Mouse (Mus musculus) thymus, adult 2 months (tissue): ENCODE results near the gene Palm2. TPM values are rescaled to one million over a fixed set of nuclear protein-coding genes. Genes with fewer than 3 reads are reported as not detected.

Experiments
- DNase-seq: peaks from one replicate; pipeline ENCODE4 v3.0.0; 2021
- H3K27ac ChIP-seq: fragments of 200-500 bp; 2 replicates; pipeline ENCODE4 v1.5.1; 2012; ENCODE audit warnings: low read length, control low read depth; ENCODE audit not compliant: control insufficient read depth, insufficient read depth
- H3K27me3 ChIP-seq: fragments of 200-500 bp; 2 replicates; pipeline ENCODE4 v1.6.1; 2012; ENCODE audit warnings: mild to moderate bottlenecking, low read length, moderate library complexity, mixed read lengths; ENCODE audit not compliant: control insufficient read depth, insufficient read depth
- H3K36me3 ChIP-seq: fragments of 200-500 bp; 2 replicates; pipeline ENCODE4 v1.6.1; 2012; ENCODE audit warnings: mild to moderate bottlenecking, low read length, moderate library complexity; ENCODE audit not compliant: control insufficient read depth, insufficient read depth
- H3K4me1 ChIP-seq: fragments of 200-500 bp; replicated peaks from 2 replicates; pipeline ENCODE4 v1.6.1; 2012; ENCODE audit warnings: low read length; ENCODE audit not compliant: control insufficient read depth, insufficient read depth
- H3K4me3 ChIP-seq: fragments of 200-500 bp; 2 replicates; pipeline ENCODE4 v1.5.1; 2012; ENCODE audit warnings: mild to moderate bottlenecking, low read length, control low read depth, moderate library complexity; ENCODE audit not compliant: control insufficient read depth, insufficient read depth
- CTCF ChIP-seq: fragments of 200-500 bp; IDR thresholded peaks from 2 replicates; pipeline ENCODE4 v1.5.1; 2012; ENCODE audit warnings: mild to moderate bottlenecking, control low read depth, low read length, moderate library complexity, borderline replicate concordance; ENCODE audit not compliant: control insufficient read depth, poor library complexity, insufficient read depth; ENCODE audit errors: extremely low read depth
- POLR2A ChIP-seq: fragments of 200-500 bp; IDR thresholded peaks from 2 replicates; pipeline ENCODE4 v1.6.1; 2012; ENCODE audit warnings: mild to moderate bottlenecking, low read length, control low read depth, moderate library complexity; ENCODE audit not compliant: control insufficient read depth, poor library complexity, insufficient read depth; ENCODE audit errors: extremely low read depth
- WGBS: fragments of 180-500 bp; shearing (Covaris S2); methylation state at CpG from one replicate; pipeline ENCODE4 v1.1.7; 2018; 5-methylcytosine and 5-hydroxymethylcytosine counted together
- polyA plus RNA-seq: library from polyadenylated mRNA; depleted of rRNA; stranded (reverse); fragments of >200 nt; gene quantifications from 2 replicates; pipeline ENCODE4 v1.2.3, GENCODE M21; 2012

The Palm2 gene
- polyA plus RNA-seq, 1 experiment = 0.13 TPM

DNA sequence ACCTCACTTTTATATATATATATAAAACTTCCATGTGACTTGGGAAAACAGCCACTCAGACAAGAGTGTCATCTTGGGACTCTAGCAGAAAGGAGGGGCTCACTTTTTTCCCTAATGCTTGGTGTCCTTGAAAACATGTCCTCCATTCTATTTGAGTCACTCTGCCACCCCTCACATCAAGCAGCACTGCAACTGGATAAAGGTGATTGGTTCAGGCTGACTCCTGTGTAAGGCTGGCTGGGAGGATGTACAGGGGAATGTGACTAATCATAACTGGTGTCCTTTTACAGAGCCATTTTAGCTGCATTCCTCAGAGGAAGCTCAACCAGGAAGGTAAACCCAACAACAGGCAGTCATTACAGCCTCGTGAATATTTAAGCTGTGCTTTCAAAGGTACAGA, 200.9 kb downstream of the Palm2 start:
- 71% methylated on average over 1 of the region's 1 CpGs for WGBS
- no peak for DNase-seq
- H3K4me1 ChIP-seq = peaks cover 17% of the 10 kb centered on the region

GRCm38 (mm10) chr4:57636782-57637482, 202.9 kb downstream of the Palm2 start:
- 89% methylated on average over 9 of the region's 9 CpGs for WGBS
- Histone ChIP-seq H3K4me1 (peaks cover 24% of the 10 kb centered on the region), H3K36me3 (no peaks in the 10 kb centered on the region), H3K4me3 (no peak overlapping the region), H3K27ac (no peak overlapping the region), H3K27me3 (no peaks in the 10 kb centered on the region)
- TF ChIP-seq CTCF (no peak), POLR2A (no peak)
- DNase-seq = no peak

More for the DNA sequence above, 200.9 kb downstream of the Palm2 start:
- H3K4me3 ChIP-seq = no peak overlapping the region
- no peaks in the 10 kb centered on the region for H3K36me3 ChIP-seq
- H3K27ac ChIP-seq = no peak overlapping the region
- TF ChIP-seq POLR2A = no peak
- TF ChIP-seq CTCF = no peak
- H3K27me3 ChIP-seq = no peaks in the 10 kb centered on the region

DNA sequence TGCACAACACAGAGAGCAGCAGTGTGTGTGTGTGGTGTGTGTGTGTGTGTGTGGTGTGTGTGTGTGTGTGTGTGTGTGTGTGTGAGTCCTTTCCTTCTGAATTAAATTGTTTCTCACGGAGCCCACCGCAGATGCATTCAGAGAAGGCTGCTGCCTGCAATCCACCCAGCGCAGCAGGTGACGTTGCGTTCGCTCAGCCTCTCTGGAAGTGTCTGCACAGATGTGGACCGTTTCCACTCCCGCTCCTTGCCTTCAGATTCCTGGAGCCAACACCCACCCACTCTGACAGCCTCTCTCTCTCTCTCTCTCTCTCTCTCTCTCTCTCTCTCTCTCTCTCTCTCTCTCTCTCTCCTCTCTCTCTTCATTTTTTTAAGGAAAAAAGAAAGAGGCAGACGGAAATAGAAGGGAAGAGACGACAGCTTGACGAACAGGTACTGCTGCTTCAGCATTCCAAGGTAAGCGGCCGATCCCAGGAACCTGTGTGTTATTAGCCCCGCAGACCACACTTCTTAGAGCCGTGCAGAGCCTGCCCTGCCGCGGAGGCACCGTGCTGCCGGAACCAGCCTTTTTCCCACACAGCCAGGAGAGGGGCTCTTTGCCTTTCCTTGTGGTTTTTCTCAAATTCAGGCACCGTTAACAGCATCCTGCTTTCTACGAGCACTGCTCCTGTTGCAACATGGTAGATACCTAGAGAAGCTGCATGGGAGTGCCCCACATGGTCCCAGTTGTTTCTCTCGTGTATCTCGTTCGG, 203.8 kb downstream of the Palm2 start:
- Histone ChIP-seq H3K27me3 (no peaks in the 10 kb centered on the region), H3K4me3 (no peak overlapping the region; the same call in 1 of the 2 replicates), H3K36me3 (no peaks in the 10 kb centered on the region), H3K4me1 (peaks cover 24% of the 10 kb centered on the region), H3K27ac (no peak overlapping the region)
- DNase-seq = no peak
- no peak for TF ChIP-seq POLR2A
- TF ChIP-seq CTCF = no peak
- WGBS = 34% methylated on average over 24 of the region's 24 CpGs

DNA sequence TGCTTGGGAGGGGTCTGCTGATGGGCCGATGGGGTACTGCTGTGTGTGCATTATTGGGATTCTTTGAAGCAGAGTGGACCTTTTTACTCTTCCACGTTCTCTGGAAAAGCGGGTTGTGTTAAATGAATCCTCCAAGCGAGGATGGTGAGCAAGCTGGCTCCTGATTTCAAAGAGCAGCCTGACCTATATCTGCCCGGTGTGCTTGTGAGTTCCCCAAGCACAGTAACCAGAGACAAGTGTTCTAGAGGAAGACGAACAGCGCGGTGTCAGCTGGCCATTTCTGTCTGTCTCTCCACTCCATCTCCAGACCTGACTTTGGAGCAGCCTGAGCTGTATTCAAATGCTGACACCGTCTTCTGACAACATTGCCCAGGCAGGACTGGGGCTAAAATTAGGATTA, 204.9 kb downstream of the Palm2 start:
- Histone ChIP-seq H3K4me3 (no peak overlapping the region), H3K27ac (no peak overlapping the region), H3K4me1 (peaks cover 24% of the 10 kb centered on the region), H3K36me3 (no peaks in the 10 kb centered on the region), H3K27me3 (no peaks in the 10 kb centered on the region)
- WGBS = 86% methylated on average over 9 of the region's 9 CpGs
- no peak for DNase-seq
- TF ChIP-seq POLR2A = no peak
- TF ChIP-seq CTCF = no peak

- peaks cover 24% of the 10 kb centered on the region for H3K4me1 ChIP-seq
- no peaks in the 10 kb centered on the region for H3K36me3 ChIP-seq
- no peak overlapping the region for H3K4me3 ChIP-seq
- H3K27me3 ChIP-seq = no peaks in the 10 kb centered on the region
- H3K27ac ChIP-seq = no peak overlapping the region
- peak; percentile 55 for DNase-seq
- no peak for TF ChIP-seq CTCF
- no peak for TF ChIP-seq POLR2A
- WGBS = 4% methylated on average over 7 of the region's 7 CpGs
Observed at GRCm38 (mm10) chr4:57640222-57640621, 206.2 kb downstream of the Palm2 start.

DNA sequence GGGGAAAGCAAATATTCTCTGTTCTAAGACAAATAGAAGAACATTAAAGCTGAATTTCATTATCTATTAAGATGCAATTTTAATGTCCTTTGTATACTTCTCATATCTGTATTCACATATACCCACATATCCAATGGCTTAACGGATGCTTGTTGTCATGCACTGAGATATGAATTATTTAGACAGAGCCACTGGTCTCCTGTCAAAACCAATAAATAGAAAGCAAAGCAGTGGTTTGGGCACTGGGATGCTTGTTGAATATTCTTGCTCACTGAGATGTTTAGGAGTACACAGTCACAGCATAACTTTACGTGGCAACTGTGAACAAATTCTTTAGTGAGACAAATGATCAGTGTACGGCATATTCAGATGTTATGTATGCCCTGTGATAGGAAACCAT, 206.9 kb downstream of the Palm2 start:
- H3K27me3 ChIP-seq = no peaks in the 10 kb centered on the region
- peaks cover 24% of the 10 kb centered on the region for H3K4me1 ChIP-seq
- TF ChIP-seq POLR2A (no peak), CTCF (no peak)
- DNase-seq = no peak
- WGBS = 94% methylated on average over 3 of the region's 3 CpGs
- no peaks in the 10 kb centered on the region for H3K36me3 ChIP-seq
- no peak overlapping the region for H3K27ac ChIP-seq
- no peak overlapping the region for H3K4me3 ChIP-seq

DNA sequence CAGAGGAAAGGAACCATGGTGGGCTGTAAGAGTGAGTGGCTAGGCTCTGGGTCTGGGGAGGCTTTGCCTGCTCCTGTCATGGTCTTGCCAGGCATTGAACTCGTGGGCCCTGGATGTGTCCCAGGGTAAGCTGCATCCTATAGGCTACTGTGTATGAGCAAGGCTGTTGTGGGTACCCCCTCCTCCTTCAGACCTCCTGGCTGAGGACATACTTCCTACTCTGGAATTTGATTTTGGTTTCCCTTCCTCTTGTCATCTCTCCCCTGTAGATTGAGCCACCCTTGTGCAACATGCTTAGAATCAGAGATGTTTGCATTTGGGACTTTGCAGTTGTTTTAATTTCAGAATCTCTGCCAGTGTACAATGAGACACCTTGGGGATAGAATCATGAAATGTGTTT, 216.9 kb downstream of the Palm2 start:
- DNase-seq = no peak
- 53% methylated on average over 1 of the region's 1 CpGs for WGBS
- H3K27me3 ChIP-seq = no peaks in the 10 kb centered on the region
- no peak for TF ChIP-seq POLR2A
- TF ChIP-seq CTCF = no peak
- no peak overlapping the region for H3K27ac ChIP-seq
- H3K4me3 ChIP-seq = no peak overlapping the region
- H3K4me1 ChIP-seq = peaks cover 7% of the 10 kb centered on the region
- H3K36me3 ChIP-seq = no peaks in the 10 kb centered on the region
